Mouse (Mus musculus): ENCODE results near the gene Card9. TPM values are rescaled to one million over a fixed set of nuclear protein-coding genes. Genes with fewer than 3 reads are reported as not detected.

Card9 gene
- total RNA-seq, 2 experiments from 2014 or later: 1.9 to 2.0 TPM

DNA sequence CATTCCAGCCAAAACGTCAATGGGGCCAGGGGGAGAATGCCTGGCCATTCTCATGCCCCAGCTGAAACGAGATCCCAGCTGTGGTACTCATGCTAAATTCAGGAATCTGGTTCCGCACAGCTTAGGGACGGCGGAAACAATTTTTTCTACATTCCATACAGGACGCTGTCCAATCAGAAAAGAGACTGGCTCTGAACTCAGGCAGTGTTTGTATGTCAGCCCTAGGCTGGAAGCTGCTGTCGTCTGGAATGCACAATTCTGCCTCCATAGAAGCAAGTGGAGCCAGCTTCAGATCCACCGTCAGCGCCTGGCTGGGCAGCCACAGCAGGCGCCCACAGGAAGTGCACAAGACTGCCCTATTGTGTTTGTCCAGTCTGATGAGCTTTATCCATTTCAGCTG is 51.0 kb downstream of the Card9 start:
- no peak for DNase-seq (ENCODE audit: low spot score in 2 of 2)

DNA sequence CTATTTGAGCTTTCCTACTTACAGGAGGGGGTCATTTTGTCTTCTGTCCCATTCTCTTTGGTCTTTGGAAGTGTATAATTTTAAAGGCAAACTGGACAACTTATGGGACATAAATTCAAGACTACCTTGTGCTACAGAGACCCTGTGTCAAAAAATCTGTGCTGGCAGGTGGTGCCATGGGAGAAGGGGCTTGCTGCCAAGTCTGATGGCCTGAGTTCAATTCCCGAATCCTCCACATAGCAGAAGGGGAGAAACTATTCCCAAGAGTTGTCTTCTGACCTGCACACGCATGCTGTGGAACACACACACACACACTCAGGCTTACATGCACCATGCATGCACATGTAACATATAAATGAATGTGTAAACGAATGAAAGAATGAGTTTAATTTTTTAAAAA is 54.0 kb downstream of the Card9 start:
- no peak for DNase-seq (ENCODE audit: low spot score in 2 of 2)

DNA sequence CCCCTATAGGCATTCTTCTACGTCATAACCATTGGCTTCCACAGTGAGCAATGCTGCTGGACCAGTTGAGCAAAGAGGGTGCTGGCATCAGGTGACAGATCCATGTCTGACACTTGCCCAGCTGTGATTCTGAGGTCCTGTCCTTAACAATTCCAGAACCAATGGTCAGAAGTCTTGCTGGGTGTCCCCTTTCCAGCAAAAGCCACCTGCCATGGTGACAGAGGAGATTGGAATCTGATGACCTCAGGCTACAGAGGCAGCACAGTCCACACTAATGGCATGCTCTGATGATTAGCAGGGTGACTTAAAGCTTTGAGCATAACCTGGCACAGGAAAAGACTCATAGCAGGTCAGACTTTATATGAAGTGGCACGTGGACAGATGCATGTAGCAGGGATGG is 55.2 kb downstream of the Card9 start:
- DNase-seq (ENCODE audit: low spot score in 2 of 2): no peak

DNA sequence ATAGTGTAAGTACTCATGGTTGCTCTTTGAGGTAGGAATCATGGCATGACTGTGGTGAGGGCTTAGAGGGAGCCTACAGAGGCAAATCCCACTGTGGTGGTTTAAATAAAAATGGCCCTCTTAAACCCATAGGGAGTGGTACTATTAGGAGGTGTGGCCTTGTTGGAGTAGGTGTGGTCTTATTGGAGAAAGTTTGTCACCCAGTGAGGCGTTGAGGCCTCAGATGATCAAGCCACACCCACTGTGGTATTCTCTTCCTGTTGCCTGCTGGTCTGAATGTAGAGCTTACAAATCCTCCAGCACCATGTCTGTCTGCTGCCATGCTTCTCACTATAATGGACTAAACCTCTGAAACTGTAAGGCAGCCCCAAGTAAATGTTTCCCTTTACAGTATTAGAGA is 56.0 kb downstream of the Card9 start:
- no peak for DNase-seq (ENCODE audit: low spot score in 2 of 2)

Other genes with a start within 250 kb of the Card9 start
- gene Nacc2, start 237.7 kb downstream of the Card9 start, total RNA-seq (2021): 10 to 100 TPM; 41.4 to 44.0 TPM
- 1 to 10 TPM in 1 of 2 experiments, not detected in 1; 3.2 TPM for gene Lhx3, start 152.6 kb downstream of the Card9 start, total RNA-seq (2021)
- 10 to 100 TPM; 16.0 to 17.9 TPM for gene Qsox2, start 123.4 kb downstream of the Card9 start, total RNA-seq (2021)
- under 1 TPM; 0.50 to 0.74 TPM for gene Ccdc187, start 66.4 kb downstream of the Card9 start, total RNA-seq (2021)
- 10 to 100 TPM; 10.7 to 14.0 TPM for gene Gpsm1, start 45.4 kb downstream of the Card9 start, total RNA-seq (2021)
- gene Dnlz, start 8.8 kb downstream of the Card9 start, total RNA-seq (2021): 10 to 100 TPM; 21.4 to 27.0 TPM
- gene Snapc4, start 19.7 kb upstream of the Card9 start, total RNA-seq (2021): 10 to 100 TPM; 31.0 to 36.5 TPM
- gene Entr1, start 28.4 kb upstream of the Card9 start, total RNA-seq (2021): 100 to 1,000 TPM; 114 to 119 TPM
- gene Pmpca, start 28.4 kb upstream of the Card9 start, total RNA-seq (2021): 100 to 1,000 TPM; 139 to 150 TPM
- gene Inpp5e, start 48.3 kb upstream of the Card9 start, total RNA-seq (2021): 10 to 100 TPM; 13.9 to 16.1 TPM
- gene Sec16a, start 84.3 kb upstream of the Card9 start, total RNA-seq (2021): 10 to 100 TPM; 52.2 to 69.1 TPM
- gene Notch1, start 155.7 kb upstream of the Card9 start, total RNA-seq (2021): 10 to 100 TPM; 21.5 to 22.0 TPM
- gene Egfl7, start 219.1 kb upstream of the Card9 start, total RNA-seq (2021): 100 to 1,000 TPM in 1 of 2 experiments, 10 to 100 TPM in 1; 97.9 to 102 TPM
- not detected for gene Gm20532, start 225.7 kb upstream of the Card9 start, total RNA-seq (2021)
- 100 to 1,000 TPM; 431 to 896 TPM for gene Agpat2, start 243.5 kb upstream of the Card9 start, total RNA-seq (2021)

Data from adrenal gland, adult 18-20 months (tissue).